Mouse (Mus musculus) liver, postnatal 0 days (tissue): Measurements from ENCODE around the gene Shox2.

Source experiments
- CTCF ChIP-seq: sonication (generic); IDR thresholded peaks from 2 replicates; pipeline ENCODE4 v1.5.1; 2016; ENCODE audit warnings: antibody characterized with exemption, low read depth
- EP300 ChIP-seq: IDR thresholded peaks from 2 replicates; pipeline ENCODE4 v1.6.1; 2016; ENCODE audit warnings: antibody characterized with exemption, low read depth, mild to moderate bottlenecking

GRCm38 (mm10) chr3:66970661-66971331 lies 10.8 kb downstream of the Shox2 start:
- no peak for TF ChIP-seq EP300
- TF ChIP-seq CTCF, result no peak
